Mouse (Mus musculus) activated CD4-positive, CD25-positive, alpha-beta regulatory T cell, adult 4 months (primary cell): ENCODE measurements around the gene Ankrd55. TPM values are rescaled to one million over a fixed set of nuclear protein-coding genes. Genes with fewer than 3 reads are reported as not detected.

ENCODE experiments used
- ATAC-seq: one replicate; pipeline ENCODE4 v1.8.0; 2017
- polyA plus RNA-seq, 2 experiments: library from polyadenylated mRNA; unstranded; fragments of 100-300 nt; shearing (Covaris generic); gene quantifications; one replicate each; pipeline ENCODE4 v1.2.1; 2017

The Ankrd55 gene
- polyA plus RNA-seq, 2 experiments from 2014 or later, result 8.3 to 15.4 TPM

DNA sequence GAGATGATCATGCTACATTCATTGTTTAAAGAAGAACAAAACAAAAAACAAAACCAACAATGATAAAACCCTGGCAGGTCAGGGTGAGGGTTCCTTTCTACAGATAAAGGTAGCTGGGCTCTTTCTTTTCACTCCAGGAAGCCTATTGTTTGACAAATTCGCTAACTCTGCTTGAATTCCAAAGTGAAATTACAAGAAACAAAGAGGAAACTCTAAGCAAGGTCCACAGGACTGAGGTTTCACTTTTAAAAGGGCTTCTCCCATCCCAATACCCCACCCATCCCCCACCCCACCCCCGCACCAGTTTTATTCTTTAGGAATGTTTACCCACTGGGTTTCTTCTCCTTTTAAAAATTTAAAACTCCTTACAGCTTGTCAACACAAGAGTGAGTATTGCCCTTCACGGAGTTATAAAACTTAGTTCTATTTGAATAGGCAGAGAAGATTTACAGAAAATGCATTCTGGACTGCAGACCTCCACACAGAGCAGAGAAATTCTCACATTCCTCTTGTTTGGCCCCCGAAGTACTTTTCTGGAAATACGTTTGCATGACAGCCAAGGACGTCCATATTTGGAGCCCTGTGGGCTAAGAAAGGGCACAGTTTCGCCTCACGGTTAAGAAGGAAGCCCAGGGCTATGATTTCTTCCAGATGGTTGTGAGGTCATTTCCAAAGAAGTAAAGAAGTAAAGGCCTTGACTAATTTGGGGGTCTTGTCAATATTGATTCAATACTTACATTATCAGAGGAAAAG, 128.3 kb downstream of the Ankrd55 start:
- no peak for ATAC-seq

DNA sequence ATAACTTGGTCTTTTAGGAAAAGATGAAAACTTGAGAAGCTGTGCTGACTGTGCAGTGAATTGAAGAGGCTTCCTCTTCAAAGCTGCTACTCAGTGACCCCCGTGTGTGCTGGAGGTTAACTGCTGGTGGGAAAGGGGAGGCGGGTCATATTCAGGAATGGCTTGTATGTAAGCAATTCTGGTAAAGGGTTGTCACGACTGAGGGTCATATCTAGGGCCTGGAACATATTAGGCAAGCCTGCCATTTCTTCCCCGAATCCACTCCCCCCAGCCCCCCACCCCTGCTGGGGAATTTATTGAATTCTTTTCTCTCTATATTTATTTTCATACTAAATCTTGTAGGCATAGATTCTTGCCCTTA, 128.9 kb downstream of the Ankrd55 start:
- ATAC-seq, result no peak

DNA sequence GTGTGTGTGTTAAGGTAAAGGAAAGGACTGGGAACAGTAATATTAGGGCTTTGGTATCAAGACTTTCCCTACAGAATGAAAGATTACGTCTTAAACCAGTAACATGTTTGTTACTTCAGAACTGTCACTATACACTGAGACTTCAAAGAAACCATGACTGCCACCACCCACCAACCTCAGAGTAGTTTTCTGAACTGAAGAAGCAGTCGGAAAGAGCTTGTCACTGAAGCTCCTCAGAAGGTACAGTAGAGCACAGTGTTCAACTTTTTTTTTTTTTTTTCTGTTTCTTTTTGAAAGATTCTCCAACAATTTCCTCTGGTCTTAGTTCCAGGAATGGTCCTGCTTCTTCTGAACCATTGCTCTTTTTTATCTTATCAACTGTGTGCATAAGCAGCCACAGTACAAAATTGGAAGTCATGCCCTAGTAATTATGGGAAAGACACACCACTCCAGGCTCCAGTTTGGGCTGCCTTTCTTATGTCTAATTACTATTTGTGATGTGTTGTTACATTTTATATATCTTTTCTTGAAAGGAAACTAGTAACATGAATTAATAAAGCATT, 129.7 kb downstream of the Ankrd55 start:
- ATAC-seq, result peak; percentile 87

DNA sequence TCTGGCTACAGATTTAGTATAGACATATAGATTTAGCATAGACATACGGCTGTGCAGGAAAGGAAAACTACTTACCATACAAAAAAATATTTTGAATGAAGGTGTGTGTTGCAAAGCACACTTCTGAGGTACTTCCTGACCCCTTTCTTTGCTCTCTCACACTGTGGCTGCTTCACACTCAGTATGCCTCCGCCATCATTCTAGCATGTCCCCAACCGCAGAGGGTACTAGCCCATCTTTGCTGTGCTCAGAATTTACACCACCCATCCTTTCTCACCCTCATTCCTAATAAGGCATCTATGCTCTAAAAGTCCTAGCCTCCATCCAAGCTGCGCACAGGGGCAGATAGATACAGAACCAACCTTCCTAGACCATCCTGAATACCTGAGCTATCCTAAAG, 130.3 kb downstream of the Ankrd55 start:
- ATAC-seq, result peak; percentile 69

DNA sequence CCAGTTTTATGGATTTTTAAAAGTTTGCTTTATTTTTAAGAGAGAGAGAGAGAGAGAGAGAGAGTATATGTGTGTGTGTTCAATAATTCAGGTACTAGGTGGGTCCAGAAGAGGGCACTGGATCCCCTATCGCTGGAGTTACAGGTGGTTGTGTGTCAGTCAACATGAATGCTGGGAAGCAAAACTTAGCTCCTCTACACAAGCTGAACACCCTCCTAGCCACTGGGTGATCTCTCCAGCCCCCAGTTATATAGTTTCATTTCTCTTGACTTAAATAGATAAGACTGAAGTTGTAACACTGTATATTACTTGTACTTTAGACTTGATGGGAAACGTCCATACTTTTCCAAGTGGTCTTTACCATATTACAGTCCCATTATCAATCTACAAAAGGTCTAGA, 136.0 kb downstream of the Ankrd55 start:
- ATAC-seq, result peak; percentile 26

DNA sequence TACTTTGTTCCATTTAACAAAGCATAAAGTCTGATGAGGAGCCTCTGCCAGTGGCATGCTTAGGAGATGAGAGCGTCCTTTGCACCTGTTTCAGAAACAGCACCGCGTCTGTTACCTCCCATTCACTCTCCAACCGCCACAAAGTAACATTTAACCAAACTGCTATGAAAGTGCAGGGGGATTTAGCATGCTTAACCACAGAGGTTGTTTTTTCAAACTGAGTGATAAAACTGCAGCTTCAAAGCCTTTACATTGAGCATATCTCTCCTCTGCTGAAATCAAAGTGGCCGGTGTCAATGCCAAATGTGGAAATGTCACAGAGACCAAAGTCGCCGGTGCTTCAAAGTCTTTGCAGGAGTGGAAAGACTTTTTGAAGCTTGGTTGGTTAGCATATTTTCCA, 136.4 kb downstream of the Ankrd55 start:
- peak; percentile 48 for ATAC-seq

GRCm38 (mm10) chr13:112425181-112425654, 137.0 kb downstream of the Ankrd55 start:
- ATAC-seq, result peak; percentile 12

GRCm38 (mm10) chr13:112426265-112427135, 138.2 kb downstream of the Ankrd55 start:
- peak; percentile 5 for ATAC-seq

- peak; percentile 0 for ATAC-seq
Observed at GRCm38 (mm10) chr13:112427136-112427470, 138.9 kb downstream of the Ankrd55 start.

DNA sequence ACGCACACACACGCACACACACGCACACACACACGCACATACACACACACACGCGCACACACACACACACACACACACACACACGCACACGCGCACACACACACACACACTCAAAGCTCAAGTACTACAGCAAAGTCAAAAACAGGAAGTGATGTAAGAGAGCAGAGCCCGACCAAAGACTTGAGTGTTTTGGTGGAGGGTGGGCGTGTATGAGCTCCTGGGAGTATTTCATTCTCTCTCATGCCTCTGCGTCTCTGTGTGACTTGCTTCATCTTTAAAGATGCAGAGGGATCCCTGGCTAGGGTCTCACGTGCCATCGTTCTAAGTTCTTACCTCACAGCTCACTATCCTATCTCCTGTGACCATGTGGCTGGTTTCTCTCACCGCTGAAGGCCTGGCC, 139.3 kb downstream of the Ankrd55 start:
- peak; percentile 76 for ATAC-seq

- ATAC-seq, result peak; percentile 52
Observed at GRCm38 (mm10) chr13:112433271-112433670, 145.0 kb downstream of the Ankrd55 start.

Other genes starting within 250 kb of the Ankrd55 start
- gene Il6st, start 175.6 kb downstream of the Ankrd55 start, polyA plus RNA-seq, result 10 to 100 TPM; 29.5 to 37.5 TPM